Mouse (Mus musculus) intestine, embryonic 15.5 days (tissue): ENCODE data around the gene Fpr2. TPM values are rescaled to one million over a fixed set of nuclear protein-coding genes. Genes with fewer than 3 reads are reported as not detected.
"Not testable (repeated sequence)": the region's sequence is repeated elsewhere in the genome, so short reads cannot be mapped to it uniquely, and the experiment has no call there.

Experiments used
- ATAC-seq: fragments of 200-750 bp; cut with Nextera tagmentation; 2 replicates; pipeline ENCODE4 v1.8.0; 2017; ENCODE audit warnings: moderate TSS enrichment, moderate library complexity
- H3K27ac ChIP-seq: fragments of 300-500 bp; sonication (generic); 2 replicates; pipeline ENCODE4 v1.5.1; 2015; ENCODE audit warnings: mild to moderate bottlenecking, inconsistent platforms
- H3K27me3 ChIP-seq: fragments of 300-500 bp; sonication (generic); replicated peaks from 2 replicates; pipeline ENCODE4 v1.6.1; 2015; ENCODE audit warnings: inconsistent platforms
- H3K36me3 ChIP-seq: fragments of 300-500 bp; sonication (generic); 2 replicates; pipeline ENCODE4 v1.6.1; 2015; ENCODE audit warnings: inconsistent platforms
- H3K4me1 ChIP-seq: fragments of 300-500 bp; sonication (generic); replicated peaks from 2 replicates; pipeline ENCODE4 v1.6.1; 2015; ENCODE audit warnings: inconsistent platforms
- H3K4me2 ChIP-seq: fragments of 300-500 bp; sonication (generic); replicated peaks from 2 replicates; pipeline ENCODE4 v1.6.1; 2015; ENCODE audit warnings: mild to moderate bottlenecking, inconsistent platforms
- H3K4me3 ChIP-seq: fragments of 300-500 bp; sonication (generic); replicated peaks from 2 replicates; pipeline ENCODE4 v1.5.1; 2015; ENCODE audit warnings: inconsistent platforms
- H3K9ac ChIP-seq: fragments of 300-500 bp; sonication (generic); 2 replicates; pipeline ENCODE4 v1.6.1; 2015; ENCODE audit warnings: inconsistent platforms
- H3K9me3 ChIP-seq: fragments of 300-500 bp; sonication (generic); 2 replicates; pipeline ENCODE4 v1.6.1; 2016; ENCODE audit warnings: inconsistent platforms
- WGBS: fragments of 180-500 bp; shearing (Covaris S2); methylation state at CpG from one replicate; pipeline ENCODE4 v1.1.7; 2015; 5-methylcytosine and 5-hydroxymethylcytosine counted together
- polyA plus RNA-seq: library from polyadenylated mRNA; unstranded; fragments of >200 nt; fragmentation: Nextera tagmentation; extraction: Ambion mirVana; gene quantifications from 2 replicates; pipeline ENCODE4 v1.2.1, GENCODE M21; 2015

The Fpr2 gene
- polyA plus RNA-seq, 1 experiment from 2014 or later = 0.33 TPM

- Histone ChIP-seq H3K4me3 (no peak overlapping the region), H3K4me2 (no peak overlapping the region), H3K27me3 (no peaks in the 10 kb centered on the region), H3K27ac (no peak overlapping the region), H3K4me1 (no peaks in the 10 kb centered on the region), H3K36me3 (no peaks in the 10 kb centered on the region), H3K9me3 (no peaks in the 10 kb centered on the region), H3K9ac (no peak overlapping the region)
- ATAC-seq = no peak
- 4% methylated on average over 4 of the region's 4 CpGs for WGBS
Measured at GRCm38 (mm10) chr17:17896039-17896438, 8.4 kb downstream of the Fpr2 start.

- H3K4me1 ChIP-seq = no peaks in the 10 kb centered on the region
- H3K36me3 ChIP-seq = no peaks in the 10 kb centered on the region
- H3K27me3 ChIP-seq = no peaks in the 10 kb centered on the region
- WGBS = 78% methylated on average over 2 of the region's 2 CpGs
- no peak overlapping the region for H3K4me3 ChIP-seq
- H3K9me3 ChIP-seq = no peaks in the 10 kb centered on the region
- H3K9ac ChIP-seq = no peak overlapping the region
- H3K27ac ChIP-seq = no peak overlapping the region
- no peak for ATAC-seq
- H3K4me2 ChIP-seq = no peak overlapping the region
Measured at GRCm38 (mm10) chr17:17899268-17899667, 11.6 kb downstream of the Fpr2 start.

GRCm38 (mm10) chr17:17900768-17901167, 13.1 kb downstream of the Fpr2 start:
- no peak for ATAC-seq
- H3K27ac ChIP-seq = no peak overlapping the region
- H3K4me2 ChIP-seq = no peak overlapping the region
- H3K4me3 ChIP-seq = no peak overlapping the region
- no peaks in the 10 kb centered on the region for H3K9me3 ChIP-seq
- H3K9ac ChIP-seq = no peak overlapping the region
- WGBS = 77% methylated on average over 1 of the region's 1 CpGs
- H3K36me3 ChIP-seq = no peaks in the 10 kb centered on the region
- H3K4me1 ChIP-seq = no peaks in the 10 kb centered on the region
- no peaks in the 10 kb centered on the region for H3K27me3 ChIP-seq

GRCm38 (mm10) chr17:17909636-17910421, 22.2 kb downstream of the Fpr2 start:
- Histone ChIP-seq H3K4me3 (peak overlapping the region; percentile 52), H3K4me2 (peak overlapping the region; percentile 80), H3K9me3 (no peaks in the 10 kb centered on the region), H3K27me3 (no peaks in the 10 kb centered on the region), H3K36me3 (no peaks in the 10 kb centered on the region), H3K9ac (peak overlapping the region; percentile 52), H3K27ac (peak overlapping the region; percentile 54; the same call in 1 of the 2 replicates), H3K4me1 (no peaks in the 10 kb centered on the region)
- WGBS = 14% methylated on average over 51 of the region's 51 CpGs
- peak; percentile 100 for ATAC-seq

- 89% methylated on average over 8 of the region's 8 CpGs for WGBS
Measured at GRCm38 (mm10) chr17:17912618-17913017, 25.0 kb downstream of the Fpr2 start.

GRCm38 (mm10) chr17:17917376-17917775, 29.8 kb downstream of the Fpr2 start:
- Histone ChIP-seq H3K4me1 (no peaks in the 10 kb centered on the region), H3K9me3 (no peaks in the 10 kb centered on the region), H3K27ac (no peak overlapping the region), H3K36me3 (no peaks in the 10 kb centered on the region), H3K9ac (no peak overlapping the region), H3K4me3 (no peak overlapping the region), H3K27me3 (no peaks in the 10 kb centered on the region), H3K4me2 (no peak overlapping the region)
- WGBS = 85% methylated on average over 1 of the region's 1 CpGs
- no peak for ATAC-seq

More at GRCm38 (mm10) chr17:17912618-17913017, 25.0 kb downstream of the Fpr2 start:
- H3K4me3 ChIP-seq, H3K27ac ChIP-seq, ATAC-seq, H3K4me1 ChIP-seq, H3K36me3 ChIP-seq, H3K4me2 ChIP-seq, H3K9ac ChIP-seq, H3K27me3 ChIP-seq, H3K9me3 ChIP-seq: not testable (repeated sequence)

GRCm38 (mm10) chr17:17917782-17918181, 30.2 kb downstream of the Fpr2 start:
- H3K4me1 ChIP-seq = no peaks in the 10 kb centered on the region
- no peak overlapping the region for H3K27ac ChIP-seq
- H3K4me2 ChIP-seq = no peak overlapping the region
- H3K9me3 ChIP-seq = no peaks in the 10 kb centered on the region
- no peak for ATAC-seq
- H3K36me3 ChIP-seq = no peaks in the 10 kb centered on the region
- no peak overlapping the region for H3K4me3 ChIP-seq
- H3K27me3 ChIP-seq = no peaks in the 10 kb centered on the region
- no peak overlapping the region for H3K9ac ChIP-seq

Other genes with a start within 250 kb of the Fpr2 start
- gene Vmn2r90, start 184.1 kb upstream of the Fpr2 start, polyA plus RNA-seq = not detected in 2 replicates
- gene Spaca6, start 60.7 kb upstream of the Fpr2 start, polyA plus RNA-seq = 18.7 and 23.7 TPM in 2 replicates
- 0.57 and 0.83 TPM in 2 replicates for gene Has1, start 32.6 kb upstream of the Fpr2 start, polyA plus RNA-seq
- gene Fpr1, start 3.9 kb upstream of the Fpr2 start, polyA plus RNA-seq = 0.28 and 0.40 TPM in 2 replicates
- not detected in 2 replicates for gene Fpr3, start within 50 bp of the Fpr2 start, polyA plus RNA-seq
- not detected in 2 replicates for gene Fpr-rs4, start 133.9 kb downstream of the Fpr2 start, polyA plus RNA-seq
- gene Vmn2r124, start 161.6 kb downstream of the Fpr2 start, polyA plus RNA-seq = not detected in 2 replicates
- gene Vmn2r91, start 197.2 kb downstream of the Fpr2 start, polyA plus RNA-seq = not detected in 2 replicates